Mouse (Mus musculus) G1E (cell line): ENCODE data around the gene Gm5565.

ENCODE experiments used
- CTCF ChIP-seq: IDR thresholded peaks from 2 replicates; pipeline ENCODE4 v1.5.1; 2012; ENCODE audit warnings: low read depth, low read length, inconsistent platforms, mixed read lengths
- TAL1 ChIP-seq: conservative IDR thresholded peaks from 2 replicates; pipeline ENCODE4 v1.6.1; 2012; ENCODE audit warnings: low read depth, low read length, inconsistent platforms, mixed read lengths

DNA sequence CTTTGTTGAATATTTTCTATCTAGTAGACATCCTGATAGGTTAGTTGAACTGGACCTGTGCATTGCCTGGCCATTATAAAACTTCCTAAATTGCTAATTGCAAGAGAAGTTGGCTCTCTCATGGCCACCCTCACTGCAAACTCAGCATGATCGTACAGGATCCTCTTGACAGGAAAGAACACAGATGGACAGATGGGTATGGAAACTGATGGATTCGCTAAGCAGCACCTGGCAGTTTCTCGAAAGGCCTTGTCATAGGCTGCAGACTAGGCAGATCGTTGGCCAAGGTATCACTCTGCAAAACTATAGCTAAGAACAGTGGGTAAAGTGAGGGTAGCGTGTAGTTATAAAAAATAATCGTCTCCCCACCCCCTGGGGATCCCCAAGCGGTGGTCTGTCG is 33.0 kb upstream of the Gm5565 start:
- no peak for TF ChIP-seq TAL1
- no peak for TF ChIP-seq CTCF
